Mouse (Mus musculus): ENCODE results near the gene Sash1. TPM values are rescaled to one million over a fixed set of nuclear protein-coding genes. Genes with fewer than 3 reads are reported as not detected.

The Sash1 gene
- 2.3 and 3.4 TPM in 2 replicates for polyA plus RNA-seq (2015; fragmentation: Nextera tagmentation; extraction: Ambion mirVana)

DNA sequence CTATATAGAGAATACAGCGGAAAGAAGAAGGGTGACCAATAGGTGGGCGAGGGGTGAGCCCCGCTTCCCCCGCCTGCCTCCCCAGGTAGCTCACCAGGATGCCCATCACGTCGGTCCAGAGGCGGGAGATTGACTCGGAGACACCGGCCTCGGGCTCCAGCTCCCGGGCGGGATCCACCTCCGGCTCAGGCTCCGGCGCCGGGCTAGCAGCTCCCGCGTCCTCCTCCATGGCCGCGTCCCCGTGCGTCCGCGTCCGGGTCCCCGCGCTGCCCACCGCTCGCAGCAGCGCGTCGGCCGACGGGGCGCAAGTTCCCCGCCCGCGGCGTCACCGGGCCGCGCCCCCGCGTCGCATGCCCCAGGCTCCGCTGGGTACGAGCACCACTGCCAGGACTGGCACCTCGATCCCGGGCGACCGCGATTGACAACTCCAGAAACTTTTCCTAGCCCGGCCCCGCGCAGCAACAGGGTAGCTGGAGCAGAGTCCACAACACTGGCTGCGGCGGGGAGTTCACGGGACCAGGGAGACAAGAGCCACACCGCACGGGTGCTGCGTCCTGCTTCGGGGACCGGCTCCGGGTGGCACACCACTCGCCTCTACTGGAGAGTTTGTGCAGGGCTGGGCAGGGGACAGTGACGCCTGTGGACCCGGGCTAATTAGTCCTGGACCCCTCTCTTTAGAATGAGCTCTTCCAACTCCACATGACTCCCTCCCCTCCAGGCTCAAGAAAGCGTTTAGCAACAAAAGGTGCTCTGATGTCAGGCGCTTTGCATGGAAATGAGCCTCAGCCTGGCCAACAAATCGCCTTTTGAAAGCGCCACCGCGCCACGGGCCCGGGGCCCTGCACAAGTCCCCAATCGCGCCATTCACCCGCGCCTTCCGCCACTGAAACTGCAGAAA, at the start of gene Sash1:
Gene Sash1, minus strand, starts transcription at position 441 of the 898 bp plus-strand sequence.

Measured in spleen, postnatal 0 days (tissue).